Mouse (Mus musculus) heart, postnatal 0 days (tissue): Measurements from ENCODE around the gene Cbx1. TPM values are rescaled to one million over a fixed set of nuclear protein-coding genes. Genes with fewer than 3 reads are reported as not detected.

Experiments
- ATAC-seq: fragments of 200-750 bp; cut with Nextera tagmentation; 2 replicates; pipeline ENCODE4 v1.8.0; 2017; ENCODE audit warnings: low read depth, moderate number of reproducible peaks, moderate library complexity; ENCODE audit not compliant: insufficient read depth
- DNase-seq: peaks from one replicate; pipeline ENCODE4 v3.0.0-alpha.2; 2016; ENCODE audit warnings: low spot score
- H3K27ac ChIP-seq: fragments of 300-500 bp; sonication (generic); 2 replicates; pipeline ENCODE4 v1.5.1; 2014; ENCODE audit warnings: low read depth, mild to moderate bottlenecking
- H3K27me3 ChIP-seq: fragments of 300-500 bp; sonication (generic); 2 replicates; pipeline ENCODE4 v1.6.1; 2014; ENCODE audit warnings: low read length, mixed read lengths; ENCODE audit not compliant: control insufficient read depth, insufficient read depth
- H3K36me3 ChIP-seq: fragments of 300-500 bp; sonication (generic); replicated peaks from 2 replicates; pipeline ENCODE4 v1.6.1; 2014; ENCODE audit warnings: low read length, mixed read lengths; ENCODE audit not compliant: control insufficient read depth, insufficient read depth
- H3K4me1 ChIP-seq: fragments of 300-500 bp; sonication (generic); 2 replicates; pipeline ENCODE4 v1.6.1; 2014; ENCODE audit warnings: antibody characterized with exemption; ENCODE audit not compliant: control insufficient read depth, insufficient read depth
- H3K4me2 ChIP-seq: fragments of 300-500 bp; sonication (generic); 2 replicates; pipeline ENCODE4 v1.6.1; 2014; ENCODE audit warnings: low read depth, mild to moderate bottlenecking, low read length, moderate library complexity
- H3K4me3 ChIP-seq: fragments of 300-500 bp; sonication (generic); 2 replicates; pipeline ENCODE4 v1.5.1; 2014; ENCODE audit warnings: low read depth, low read length
- H3K9ac ChIP-seq: fragments of 300-500 bp; sonication (generic); replicated peaks from 2 replicates; pipeline ENCODE4 v1.6.1; 2014; ENCODE audit warnings: low read depth, low read length, mixed read lengths
- H3K9me3 ChIP-seq: fragments of 300-500 bp; sonication (generic); replicated peaks from 2 replicates; pipeline ENCODE4 v1.6.1; 2016; ENCODE audit warnings: low read length; ENCODE audit not compliant: control insufficient read depth
- CTCF ChIP-seq: IDR thresholded peaks from 2 replicates; pipeline ENCODE4 v1.5.1; 2016; ENCODE audit warnings: antibody characterized with exemption, control low read depth, low read depth
- EP300 ChIP-seq: IDR thresholded peaks from 2 replicates; pipeline ENCODE4 v1.6.1; 2016; ENCODE audit warnings: antibody characterized with exemption, low read depth
- WGBS: fragments of 180-500 bp; shearing (Covaris S2); extraction: QIAGEN DNeasy Blood & Tissue Kit; methylation state at CpG from one replicate; pipeline ENCODE4 v1.1.7; 2014; 5-methylcytosine and 5-hydroxymethylcytosine counted together
- polyA plus RNA-seq: library from polyadenylated mRNA; unstranded; fragments of >200 nt; fragmentation: Nextera tagmentation; extraction: Ambion mirVana; gene quantifications from 2 replicates; pipeline ENCODE4 v1.2.1, GENCODE M21; 2015
- total RNA-seq: library from RNA; depleted of rRNA; stranded (reverse); fragments of >200 nt; gene quantifications from 2 replicates; pipeline ENCODE4 v1.2.3, GENCODE M21; 2014; ENCODE audit warnings: low replicate concordance

Cbx1 gene
- total and polyA plus RNA-seq, 2 experiments from 2014 or later = 9.9 to 35.6 TPM

- no peak overlapping the region for H3K27ac ChIP-seq
- no peaks in the 10 kb centered on the region for H3K27me3 ChIP-seq
- ATAC-seq = no peak
- no peak overlapping the region for H3K4me3 ChIP-seq
- H3K9me3 ChIP-seq = no peaks in the 10 kb centered on the region
- TF ChIP-seq EP300 (no peak), CTCF (no peak)
- H3K4me1 ChIP-seq = no peaks in the 10 kb centered on the region; the same call in 1 of the 2 replicates
- H3K4me2 ChIP-seq = no peak overlapping the region
- H3K9ac ChIP-seq = no peak overlapping the region
- 76% methylated on average over 7 of the region's 7 CpGs for WGBS
- DNase-seq = no peak
- peaks cover 47% of the 10 kb centered on the region for H3K36me3 ChIP-seq
Measured at GRCm38 (mm10) chr11:96767096-96767495, 21.8 kb upstream of the Cbx1 start.

GRCm38 (mm10) chr11:96768240-96768639 is 20.7 kb upstream of the Cbx1 start:
- no peak for ATAC-seq
- H3K9ac ChIP-seq = no peak overlapping the region
- no peak overlapping the region for H3K4me3 ChIP-seq
- no peaks in the 10 kb centered on the region for H3K27me3 ChIP-seq
- TF ChIP-seq EP300 (no peak), CTCF (no peak)
- H3K27ac ChIP-seq = no peak overlapping the region
- no peaks in the 10 kb centered on the region; the same call in 1 of the 2 replicates for H3K4me1 ChIP-seq
- H3K4me2 ChIP-seq = no peak overlapping the region
- H3K9me3 ChIP-seq = no peaks in the 10 kb centered on the region
- H3K36me3 ChIP-seq = peaks cover 59% of the 10 kb centered on the region
- DNase-seq = no peak
- 70% methylated on average over 9 of the region's 9 CpGs for whole genome bisulfite sequencing

DNA sequence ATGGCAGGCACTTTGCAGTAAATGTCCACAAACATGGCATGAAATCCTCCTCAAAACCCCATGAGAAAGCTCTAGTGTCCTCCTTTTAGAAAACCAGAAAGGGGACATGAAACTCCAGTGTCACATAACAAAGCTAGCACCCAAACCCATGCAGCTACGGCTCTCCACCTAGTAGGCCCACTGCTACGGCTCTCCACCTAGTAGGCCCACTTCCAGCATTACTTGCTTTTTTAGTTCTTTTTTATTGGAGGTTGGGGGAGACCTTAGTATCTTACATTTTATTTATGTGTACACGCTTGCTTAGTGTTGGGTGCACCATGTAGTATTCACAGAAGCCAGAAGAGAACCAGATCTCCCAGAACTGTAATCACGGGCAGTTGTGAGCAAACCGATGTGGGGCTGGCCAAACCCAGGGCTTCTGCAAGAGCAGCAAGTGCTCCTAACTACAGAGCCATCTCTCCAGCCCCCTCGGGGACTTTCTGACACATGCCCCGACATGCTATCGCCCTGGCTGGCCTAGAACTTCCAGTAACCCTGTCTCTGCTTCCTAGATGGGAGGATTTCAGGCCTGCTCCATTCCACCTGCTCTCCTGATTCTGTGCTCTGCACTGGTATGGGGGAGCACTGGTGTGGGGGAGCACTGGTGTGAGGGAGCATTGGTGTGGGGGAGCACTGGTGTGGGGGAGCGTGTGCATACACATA is 17.5 kb upstream of the Cbx1 start:
- Histone ChIP-seq H3K36me3 (peaks cover 63% of the 10 kb centered on the region), H3K4me2 (no peak overlapping the region), H3K4me1 (peaks cover 1% of the 10 kb centered on the region), H3K4me3 (no peak overlapping the region), H3K9ac (no peak overlapping the region), H3K27me3 (no peaks in the 10 kb centered on the region), H3K27ac (no peak overlapping the region), H3K9me3 (no peaks in the 10 kb centered on the region)
- no peak for DNase-seq
- 93% methylated on average over 9 of the region's 9 CpGs for WGBS
- TF ChIP-seq EP300 (no peak), CTCF (no peak)
- ATAC-seq = no peak

DNA sequence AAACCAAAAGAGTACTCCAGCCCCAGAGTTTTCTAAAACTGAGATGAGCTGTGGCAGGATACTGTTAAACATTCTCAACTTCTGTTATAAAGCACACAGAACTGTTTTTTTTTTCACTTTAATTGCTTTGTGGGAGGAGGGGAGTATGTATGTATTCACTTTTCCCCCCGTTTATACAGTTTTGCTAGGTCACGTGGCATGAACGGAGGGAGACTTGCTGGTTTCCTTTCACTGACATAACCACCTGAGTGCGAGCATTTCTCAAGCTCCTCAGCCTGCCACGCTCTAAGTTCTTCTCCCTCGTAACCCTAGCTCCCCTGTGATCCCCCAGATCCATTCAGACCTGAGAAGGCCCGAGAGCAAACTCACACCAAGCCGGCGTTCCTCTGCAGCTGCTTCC is 16.5 kb upstream of the Cbx1 start:
- Histone ChIP-seq H3K4me2 (no peak overlapping the region), H3K27me3 (no peaks in the 10 kb centered on the region), H3K4me3 (no peak overlapping the region), H3K27ac (no peak overlapping the region), H3K4me1 (peaks cover 6% of the 10 kb centered on the region), H3K36me3 (peaks cover 61% of the 10 kb centered on the region), H3K9ac (no peak overlapping the region), H3K9me3 (no peaks in the 10 kb centered on the region)
- TF ChIP-seq EP300 (no peak), CTCF (no peak)
- WGBS = 87% methylated on average over 9 of the region's 9 CpGs
- DNase-seq (no peak), ATAC-seq (no peak)

- WGBS = 73% methylated on average over 3 of the region's 3 CpGs
- H3K36me3 ChIP-seq = peaks cover 40% of the 10 kb centered on the region
- TF ChIP-seq CTCF (peak; percentile 10; the same call in 1 of the 2 replicates), EP300 (no peak)
- H3K27me3 ChIP-seq = no peaks in the 10 kb centered on the region
- DNase-seq (no peak), ATAC-seq (no peak)
- no peak overlapping the region for H3K27ac ChIP-seq
- H3K4me2 ChIP-seq = no peak overlapping the region
- no peak overlapping the region for H3K9ac ChIP-seq
- H3K4me1 ChIP-seq = peaks cover 6% of the 10 kb centered on the region
- no peak overlapping the region for H3K4me3 ChIP-seq
- H3K9me3 ChIP-seq = no peaks in the 10 kb centered on the region
Measured at GRCm38 (mm10) chr11:96774536-96774935, 14.4 kb upstream of the Cbx1 start.

GRCm38 (mm10) chr11:96775063-96775462 is 13.9 kb upstream of the Cbx1 start:
- Histone ChIP-seq H3K4me1 (peaks cover 6% of the 10 kb centered on the region), H3K9me3 (no peaks in the 10 kb centered on the region), H3K27me3 (no peaks in the 10 kb centered on the region), H3K27ac (no peak overlapping the region), H3K36me3 (peaks cover 35% of the 10 kb centered on the region), H3K4me3 (no peak overlapping the region), H3K9ac (no peak overlapping the region), H3K4me2 (no peak overlapping the region)
- no peak for ATAC-seq
- 68% methylated on average over 8 of the region's 8 CpGs for WGBS
- DNase-seq = no peak
- TF ChIP-seq CTCF = no peak
- TF ChIP-seq EP300 = no peak
